Mouse (Mus musculus) forebrain, embryonic 11.5 days (tissue): ENCODE data around the gene Dnajc22. TPM values are rescaled to one million over a fixed set of nuclear protein-coding genes. Genes with fewer than 3 reads are reported as not detected.

Experiments
- ATAC-seq: fragments of 200-750 bp; cut with Nextera tagmentation; replicated peaks from 2 replicates; pipeline ENCODE4 v1.8.0; 2017; ENCODE audit warnings: moderate TSS enrichment; ENCODE audit not compliant: low FRiP score
- DNase-seq: peaks from one replicate; pipeline ENCODE4 v3.0.0-alpha.2; 2017; ENCODE audit warnings: low spot score
- H3K27ac ChIP-seq: fragments of 300-500 bp; sonication (generic); 2 replicates; pipeline ENCODE4 v1.5.1; 2014; ENCODE audit warnings: low read depth, low read length
- H3K27me3 ChIP-seq: fragments of 300-500 bp; sonication (generic); 2 replicates; pipeline ENCODE4 v1.6.1; 2014; ENCODE audit warnings: mild to moderate bottlenecking, low read length, mixed read lengths; ENCODE audit not compliant: control insufficient read depth, insufficient read depth
- H3K36me3 ChIP-seq: fragments of 300-500 bp; sonication (generic); 2 replicates; pipeline ENCODE4 v1.6.1; 2014; ENCODE audit warnings: mild to moderate bottlenecking, low read length, moderate library complexity, mixed read lengths; ENCODE audit not compliant: control insufficient read depth, insufficient read depth
- H3K4me1 ChIP-seq: fragments of 300-500 bp; sonication (generic); replicated peaks from 2 replicates; pipeline ENCODE4 v1.6.1; 2014; ENCODE audit warnings: low read length, mixed read lengths; ENCODE audit not compliant: control insufficient read depth, insufficient read depth
- H3K4me2 ChIP-seq: fragments of 300-500 bp; sonication (generic); 2 replicates; pipeline ENCODE4 v1.6.1; 2014; ENCODE audit warnings: low read depth, mild to moderate bottlenecking, low read length, moderate library complexity, mixed read lengths; ENCODE audit not compliant: severe bottlenecking
- H3K4me3 ChIP-seq: fragments of 300-500 bp; sonication (generic); 2 replicates; pipeline ENCODE4 v1.5.1; 2014; ENCODE audit warnings: low read depth, low read length
- H3K9ac ChIP-seq: fragments of 300-500 bp; sonication (generic); 2 replicates; pipeline ENCODE4 v1.6.1; 2014; ENCODE audit warnings: low read length
- H3K9me3 ChIP-seq: fragments of 300-500 bp; sonication (generic); 2 replicates; pipeline ENCODE4 v1.6.1; 2016; ENCODE audit warnings: low read length, mixed read lengths; ENCODE audit not compliant: control insufficient read depth
- WGBS: fragments of 180-500 bp; shearing (Covaris S2); extraction: QIAGEN DNeasy Blood & Tissue Kit; methylation state at CpG from one replicate; pipeline ENCODE4 v1.1.7; 2014; 5-methylcytosine and 5-hydroxymethylcytosine counted together
- polyA plus RNA-seq: library from polyadenylated mRNA; unstranded; fragments of >200 nt; fragmentation: Nextera tagmentation; extraction: Ambion mirVana; gene quantifications from 2 replicates; pipeline ENCODE4 v1.2.1, GENCODE M21; 2014

Dnajc22 gene
- polyA plus RNA-seq, 1 experiment from 2014 or later: 0.16 TPM

- WGBS: under 1% methylated on average over 56 of the region's 56 CpGs
- Histone ChIP-seq H3K4me2 (peak overlapping the region; percentile 87), H3K4me1 (peaks cover 28% of the 10 kb centered on the region), H3K27me3 (peaks cover 86% of the 10 kb centered on the region), H3K4me3 (peak overlapping the region; percentile 40), H3K36me3 (no peaks in the 10 kb centered on the region), H3K9ac (peak overlapping the region; percentile 62), H3K27ac (no peak overlapping the region), H3K9me3 (no peaks in the 10 kb centered on the region)
- DNase-seq: peak; percentile 84
- peak; percentile 61 for ATAC-seq
Measured at GRCm38 (mm10) chr15:99093291-99094258, 605 bp downstream of the Dnajc22 start.

- Histone ChIP-seq H3K27ac (no peak overlapping the region), H3K4me1 (peaks cover 27% of the 10 kb centered on the region), H3K9me3 (no peaks in the 10 kb centered on the region)
Measured at GRCm38 (mm10) chr15:99094631-99095270, 1.8 kb downstream of the Dnajc22 start.

GRCm38 (mm10) chr15:99095356-99095755, 2.4 kb downstream of the Dnajc22 start:
- Histone ChIP-seq H3K4me3 (no peak overlapping the region), H3K4me1 (peaks cover 27% of the 10 kb centered on the region), H3K27ac (no peak overlapping the region), H3K9me3 (no peaks in the 10 kb centered on the region), H3K9ac (no peak overlapping the region), H3K4me2 (no peak overlapping the region), H3K36me3 (no peaks in the 10 kb centered on the region), H3K27me3 (peaks cover 82% of the 10 kb centered on the region)
- 6% methylated on average over 6 of the region's 6 CpGs for WGBS
- DNase-seq: no peak
- no peak for ATAC-seq

More at GRCm38 (mm10) chr15:99094631-99095270, 1.8 kb downstream of the Dnajc22 start:
- ATAC-seq (no peak), DNase-seq (no peak)
- 2% methylated on average over 27 of the region's 27 CpGs for WGBS
- peaks cover 84% of the 10 kb centered on the region for H3K27me3 ChIP-seq
- H3K4me2 ChIP-seq: peak overlapping the region; percentile 18; the same call in 1 of the 2 replicates
- no peak overlapping the region for H3K4me3 ChIP-seq
- no peaks in the 10 kb centered on the region for H3K36me3 ChIP-seq
- H3K9ac ChIP-seq: no peak overlapping the region

GRCm38 (mm10) chr15:99096061-99096793, 3.3 kb downstream of the Dnajc22 start:
- 2% methylated on average over 24 of the region's 24 CpGs for WGBS
- Histone ChIP-seq H3K9ac (peak overlapping the region; percentile 47), H3K4me2 (peak overlapping the region; percentile 59), H3K4me3 (peak overlapping the region; percentile 32), H3K9me3 (no peaks in the 10 kb centered on the region), H3K4me1 (peaks cover 27% of the 10 kb centered on the region), H3K27me3 (peaks cover 73% of the 10 kb centered on the region), H3K27ac (no peak overlapping the region), H3K36me3 (no peaks in the 10 kb centered on the region)
- no peak for DNase-seq
- ATAC-seq: no peak

GRCm38 (mm10) chr15:99096831-99097500, 4.0 kb downstream of the Dnajc22 start:
- Histone ChIP-seq H3K4me3 (peak overlapping the region; percentile 32), H3K36me3 (no peaks in the 10 kb centered on the region), H3K27me3 (peaks cover 69% of the 10 kb centered on the region), H3K9me3 (no peaks in the 10 kb centered on the region), H3K4me2 (peak overlapping the region; percentile 59), H3K4me1 (peaks cover 27% of the 10 kb centered on the region), H3K27ac (no peak overlapping the region), H3K9ac (peak overlapping the region; percentile 47)
- under 1% methylated on average over 53 of the region's 58 CpGs for WGBS
- DNase-seq (peak; percentile 78), ATAC-seq (peak; percentile 31; the same call in 1 of the 2 replicates)

GRCm38 (mm10) chr15:99097840-99098492, 5.0 kb downstream of the Dnajc22 start:
- peaks cover 27% of the 10 kb centered on the region for H3K4me1 ChIP-seq
- no peaks in the 10 kb centered on the region for H3K36me3 ChIP-seq
- H3K9me3 ChIP-seq: no peaks in the 10 kb centered on the region
- no peak overlapping the region for H3K27ac ChIP-seq
- peak overlapping the region; percentile 32 for H3K4me3 ChIP-seq
- under 1% methylated on average over 38 of the region's 39 CpGs for WGBS
- peak overlapping the region; percentile 59 for H3K4me2 ChIP-seq
- ATAC-seq: peak; percentile 18; the same call in 1 of the 2 replicates
- peaks cover 59% of the 10 kb centered on the region for H3K27me3 ChIP-seq
- DNase-seq: peak; percentile 79
- H3K9ac ChIP-seq: peak overlapping the region; percentile 49

- Histone ChIP-seq H3K4me3 (peak overlapping the region; percentile 32), H3K4me2 (peak overlapping the region; percentile 59), H3K27ac (no peak overlapping the region), H3K27me3 (peaks cover 57% of the 10 kb centered on the region), H3K36me3 (no peaks in the 10 kb centered on the region), H3K4me1 (peaks cover 27% of the 10 kb centered on the region), H3K9me3 (no peaks in the 10 kb centered on the region), H3K9ac (peak overlapping the region; percentile 49)
- DNase-seq (no peak), ATAC-seq (peak; percentile 22; the same call in 1 of the 2 replicates)
- 2% methylated on average over 9 of the region's 9 CpGs for WGBS
Measured at GRCm38 (mm10) chr15:99098493-99098861, 5.5 kb downstream of the Dnajc22 start.
